Mouse (Mus musculus): ENCODE results near the gene Xxylt1. TPM values are rescaled to one million over a fixed set of nuclear protein-coding genes. Genes with fewer than 3 reads are reported as not detected.
A peak's percentile ranks its signal among the peaks of the same experiment; 100 is the strongest.

Xxylt1 gene
- total and polyA plus RNA-seq, 3 experiments: 12.8 to 164 (median 26.6) TPM

DNA sequence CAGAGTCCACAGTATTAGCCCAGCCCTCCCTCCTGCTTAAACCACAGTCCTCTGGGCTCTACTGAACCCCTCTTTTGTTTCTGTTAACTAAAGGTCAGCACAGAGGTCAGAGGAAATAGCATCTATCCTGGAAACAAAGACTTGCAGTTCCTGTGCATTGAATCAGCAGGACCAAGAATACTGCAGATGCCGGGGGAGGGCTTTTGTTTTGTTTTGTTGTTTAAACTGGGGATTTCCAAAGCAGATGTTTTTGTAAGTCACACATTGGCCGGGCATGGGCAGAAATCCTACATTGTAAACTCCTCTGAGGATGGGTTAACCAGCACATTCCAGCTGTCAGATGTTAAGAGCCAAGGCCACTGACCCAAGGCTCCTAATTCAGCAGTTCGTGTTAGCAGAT lies 141.3 kb downstream of the Xxylt1 start:
- no peaks in the 10 kb centered on the region for H3K36me3 ChIP-seq (ENCODE audit: control insufficient read depth in 1 of 2, insufficient read depth in 2 of 2, low read length in 2 of 2)

DNA sequence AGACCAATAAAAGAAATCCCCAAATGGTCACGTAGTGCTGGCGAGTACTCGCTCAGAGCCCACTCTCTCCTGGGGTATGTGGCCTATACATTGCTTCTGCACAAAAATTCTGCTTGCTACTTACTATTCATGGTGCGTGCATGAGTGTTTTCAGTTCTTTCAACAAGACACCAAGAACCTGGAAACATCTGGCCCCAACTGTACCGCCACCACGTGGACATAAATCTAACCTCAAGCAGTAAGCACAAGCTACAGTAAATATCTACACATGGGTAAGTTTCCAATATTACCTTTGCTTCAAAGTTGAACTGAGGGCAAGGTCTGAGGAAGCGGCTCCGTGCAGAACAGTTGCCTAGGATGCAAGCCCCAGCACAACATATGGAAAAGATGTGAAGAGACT lies 142.0 kb downstream of the Xxylt1 start:
- no peak overlapping the region for H3K9ac ChIP-seq (ENCODE audit: control insufficient read depth, low read depth, low read length, poor library complexity, severe bottlenecking)
- no peaks in the 10 kb centered on the region for H3K9me3 ChIP-seq (replicated peaks; ENCODE audit: insufficient read depth, low read length)
- H3K27me3 ChIP-seq (ENCODE audit: control insufficient read depth in 1 of 2, insufficient read depth in 2 of 2, low read length in 2 of 2): no peaks in the 10 kb centered on the region
- no peaks in the 10 kb centered on the region for H3K36me3 ChIP-seq (ENCODE audit: control insufficient read depth in 1 of 2, insufficient read depth in 2 of 2, low read length in 2 of 2)
- H3K4me3 ChIP-seq (ENCODE audit: control insufficient read depth in 1 of 2, insufficient read depth in 1 of 2, low read depth in 2 of 2, low read length in 2 of 2): no peak overlapping the region
- H3K4me1 ChIP-seq (ENCODE audit: control insufficient read depth in 1 of 2, insufficient read depth in 2 of 2, low read length in 2 of 2): no peaks in the 10 kb centered on the region
- no peaks in the 10 kb centered on the region for H3K79me2 ChIP-seq (ENCODE audit: control insufficient read depth, insufficient read depth, low read length, poor library complexity)
- H3K27ac ChIP-seq (ENCODE audit: control insufficient read depth, low read depth, low read length): no peak overlapping the region
- TF ChIP-seq GABPA (IDR thresholded peaks at IDR 0.05; ENCODE audit: low read depth, low read length): no peak
- no peak for TF ChIP-seq CHD1 (IDR thresholded peaks at IDR 0.05; ENCODE audit: low read depth, low read length)
- no peak for TF ChIP-seq TCF12 (IDR thresholded peaks at IDR 0.05; ENCODE audit: low read depth, low read length)
- no peak for TF ChIP-seq MYB (IDR thresholded peaks at IDR 0.05; ENCODE audit: low read depth, low read length)
- no peak; the same call in 1 of the 2 replicates for TF ChIP-seq RAD21 (IDR thresholded peaks at IDR 0.05; ENCODE audit: low read depth, low read length)
- TF ChIP-seq MYC (IDR thresholded peaks at IDR 0.05; ENCODE audit: low read depth, low read length): no peak
- no peak for TF ChIP-seq ELF1 (IDR thresholded peaks at IDR 0.05; ENCODE audit: low read depth, low read length)
- TF ChIP-seq JUND (IDR thresholded peaks at IDR 0.05; ENCODE audit: low read depth, low read length): no peak
- no peak for TF ChIP-seq MAFK (IDR thresholded peaks at IDR 0.05; ENCODE audit: borderline replicate concordance, low read depth, low read length)
- peak in 1 of 3 experiments; percentile 11; a peak in 1 of 6 replicates for TF ChIP-seq CTCF (IDR thresholded peaks at IDR 0.05 in 2 of 3, conservative IDR thresholded peaks at IDR 0.05 in 1 of 3; ENCODE audit: control insufficient read depth in 1 of 3, insufficient read depth in 1 of 3, low read depth in 2 of 3, low read length in 3 of 3, poor library complexity in 1 of 3, severe bottlenecking in 1 of 3)
- TF ChIP-seq SMC3 (IDR thresholded peaks at IDR 0.05; ENCODE audit: low read depth, low read length): peak; percentile 36; the same call in 1 of the 2 replicates
- no peak for DNase-seq (ENCODE audit: low read depth, low spot score)

More for the DNA sequence above, 141.3 kb downstream of the Xxylt1 start:
- no peaks in the 10 kb centered on the region for H3K27me3 ChIP-seq (ENCODE audit: control insufficient read depth in 1 of 2, insufficient read depth in 2 of 2, low read length in 2 of 2)
- H3K4me1 ChIP-seq (ENCODE audit: control insufficient read depth in 1 of 2, insufficient read depth in 2 of 2, low read length in 2 of 2): no peaks in the 10 kb centered on the region
- DNase-seq (ENCODE audit: low read depth, low spot score): no peak
- TF ChIP-seq EP300 (IDR thresholded peaks at IDR 0.05; ENCODE audit: low read depth in 1 of 2, low read length in 2 of 2) (no peak), MAX (IDR thresholded peaks at IDR 0.05; ENCODE audit: low read length) (no peak), TAL1 (IDR thresholded peaks at IDR 0.05; ENCODE audit: low read length) (no peak), BHLHE40 (IDR thresholded peaks at IDR 0.05; ENCODE audit: borderline replicate concordance, low read depth, low read length) (no peak), JUND (IDR thresholded peaks at IDR 0.05; ENCODE audit: low read depth, low read length) (no peak), ZKSCAN1 (IDR thresholded peaks at IDR 0.05; ENCODE audit: low read depth, low read length) (no peak), MAZ (IDR thresholded peaks at IDR 0.05; ENCODE audit: low read depth, low read length) (no peak), MEF2A (IDR thresholded peaks at IDR 0.05; ENCODE audit: extremely low read depth, insufficient replicate concordance, low read depth, low read length, poor library complexity, severe bottlenecking) (no peak), UBTF (IDR thresholded peaks at IDR 0.05; ENCODE audit: borderline replicate concordance, insufficient read depth, low read depth, low read length) (no peak), ETS1 (IDR thresholded peaks at IDR 0.05; ENCODE audit: low read depth, low read length) (no peak), SMC3 (IDR thresholded peaks at IDR 0.05; ENCODE audit: low read depth, low read length) (no peak), ZC3H11A (IDR thresholded peaks at IDR 0.05; ENCODE audit: low read depth, low read length) (no peak)
- H3K79me2 ChIP-seq (ENCODE audit: control insufficient read depth, insufficient read depth, low read length, poor library complexity): no peaks in the 10 kb centered on the region
- no peak overlapping the region for H3K4me3 ChIP-seq (ENCODE audit: control insufficient read depth in 1 of 2, insufficient read depth in 1 of 2, low read depth in 2 of 2, low read length in 2 of 2)
- H3K27ac ChIP-seq (ENCODE audit: control insufficient read depth, low read depth, low read length): no peak overlapping the region
- H3K9ac ChIP-seq (ENCODE audit: control insufficient read depth, low read depth, low read length, poor library complexity, severe bottlenecking): no peak overlapping the region
- no peaks in the 10 kb centered on the region for H3K9me3 ChIP-seq (replicated peaks; ENCODE audit: insufficient read depth, low read length)

Measured in MEL (cell line).